Mouse (Mus musculus): ENCODE results near the gene Myom3.

- TF ChIP-seq CTCF (IDR thresholded peaks at IDR 0.05; ENCODE audit: control insufficient read depth, insufficient read depth, insufficient read length) (no peak), FOSL1 (IDR thresholded peaks at IDR 0.05; ENCODE audit: insufficient read depth, low read length, poor library complexity, severe bottlenecking) (no peak), USF1 (IDR thresholded peaks at IDR 0.05; ENCODE audit: low read depth) (no peak), MAX (IDR thresholded peaks at IDR 0.05) (no peak), MYOG (IDR thresholded peaks at IDR 0.05; ENCODE audit: control insufficient read depth, extremely low read depth, insufficient read length) (no peak), CEBPB (IDR thresholded peaks at IDR 0.05; ENCODE audit: low read depth) (no peak), MYOD1 (IDR thresholded peaks at IDR 0.05; ENCODE audit: control insufficient read depth, insufficient read length, low read depth) (no peak)
Observed at GRCm38 (mm10) chr4:135857597-135858186, 98.2 kb downstream of the Myom3 start.

Measured in C2C12 (cell line).